Mouse (Mus musculus) cortical plate, adult 2 months (tissue): ENCODE measurements around the gene Ino80d. TPM values are rescaled to one million over a fixed set of nuclear protein-coding genes. Genes with fewer than 3 reads are reported as not detected.
A peak's percentile ranks its signal among the peaks of the same experiment; 100 is the strongest.
"Not testable (repeated sequence)": the region's sequence is repeated elsewhere in the genome, so short reads cannot be mapped to it uniquely, and the experiment has no call there.

ENCODE experiments used
- H3K27ac ChIP-seq: fragments of 200-500 bp; 2 replicates; pipeline ENCODE4 v1.5.1; 2012; ENCODE audit warnings: low read length, control low read depth, inconsistent platforms; ENCODE audit not compliant: insufficient read depth
- H3K4me1 ChIP-seq: fragments of 200-500 bp; 2 replicates; pipeline ENCODE4 v1.6.1; 2011; ENCODE audit warnings: low read length; ENCODE audit not compliant: control insufficient read depth, insufficient read depth
- H3K4me3 ChIP-seq: fragments of 200-500 bp; 2 replicates; pipeline ENCODE4 v1.5.1; 2011; ENCODE audit warnings: mild to moderate bottlenecking, low read length, control low read depth; ENCODE audit not compliant: insufficient read depth
- CTCF ChIP-seq: fragments of 200-500 bp; IDR thresholded peaks from 2 replicates; pipeline ENCODE4 v1.5.1; 2011; ENCODE audit warnings: mild to moderate bottlenecking, control low read depth, low read length; ENCODE audit not compliant: insufficient read depth; ENCODE audit errors: extremely low read depth
- POLR2A ChIP-seq: fragments of 200-500 bp; IDR thresholded peaks from 2 replicates; pipeline ENCODE4 v1.6.1; 2011; ENCODE audit warnings: mild to moderate bottlenecking, low read length, control low read depth; ENCODE audit not compliant: insufficient read depth; ENCODE audit errors: extremely low read depth
- polyA plus RNA-seq: library from polyadenylated mRNA; depleted of rRNA; stranded (reverse); fragments of >200 nt; gene quantifications from 2 replicates; pipeline ENCODE4 v1.2.3, GENCODE M21; 2012; rRNA removed

The Ino80d gene
- polyA plus RNA-seq, result 9.1 and 9.2 TPM in 2 replicates

GRCm38 (mm10) chr1:63114136-63114781, at the start of gene Ino80d:
Ino80d (minus strand) TSS chr1:63114667.
- TF ChIP-seq POLR2A (peak; percentile 85), CTCF (peak; percentile 41)
- peak within 1 kb of the TSS; percentile 79 for H3K27ac ChIP-seq
- peaks cover 4% of the 10 kb centered on the region; the same call in 1 of the 2 replicates for H3K4me1 ChIP-seq
- peak within 1 kb of the TSS; percentile 46 for H3K4me3 ChIP-seq

- Histone ChIP-seq H3K27ac (no peak overlapping the region), H3K4me1 (no peaks in the 10 kb centered on the region; the same call in 1 of the 2 replicates), H3K4me3 (no peak overlapping the region)
- TF ChIP-seq CTCF (no peak), POLR2A (no peak)
Measured at GRCm38 (mm10) chr1:63140231-63140630, 25.8 kb upstream of the Ino80d start.

DNA sequence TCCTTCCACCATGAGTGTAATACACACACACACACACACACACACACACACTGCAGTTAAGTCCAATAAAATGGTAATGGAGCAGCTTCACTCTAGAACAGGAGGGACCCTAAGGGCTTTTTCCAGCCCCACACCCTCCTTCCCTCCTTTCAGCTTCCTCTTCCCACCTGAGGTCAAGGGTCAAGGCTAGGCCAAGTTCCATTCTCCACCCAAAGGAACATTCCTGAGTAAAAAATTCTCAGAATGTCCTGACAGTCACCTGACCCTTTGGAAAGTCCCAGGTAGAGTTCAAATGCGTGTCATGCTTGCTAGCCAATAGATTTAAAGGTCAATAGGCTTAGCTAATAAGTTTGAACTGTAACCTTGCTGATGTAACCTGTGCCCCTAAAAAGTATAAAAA, 24.1 kb upstream of the Ino80d start:
- H3K4me1 ChIP-seq, H3K27ac ChIP-seq, H3K4me3 ChIP-seq: not testable (repeated sequence)

DNA sequence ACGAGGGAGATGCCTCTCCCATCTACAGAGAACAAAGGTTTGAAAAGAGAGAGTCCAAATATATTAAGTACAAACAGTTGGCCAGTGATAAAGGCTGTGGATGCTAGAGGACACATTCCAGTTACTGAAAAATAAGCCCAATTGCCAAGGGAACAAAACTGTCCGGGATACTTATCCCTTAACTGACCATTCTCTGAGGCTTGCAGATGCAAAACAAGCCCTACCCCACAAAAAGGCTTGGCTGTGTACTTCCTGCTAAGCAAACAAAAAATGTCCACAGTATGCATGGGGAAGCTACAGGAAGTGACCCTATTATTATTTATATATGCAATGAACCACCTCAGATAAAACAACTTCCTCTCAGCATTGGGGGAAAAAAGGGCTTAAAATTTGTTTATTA, 23.5 kb upstream of the Ino80d start:
- Histone ChIP-seq H3K4me3 (no peak overlapping the region), H3K4me1 (no peaks in the 10 kb centered on the region; the same call in 1 of the 2 replicates), H3K27ac (no peak overlapping the region)
- TF ChIP-seq POLR2A (no peak), CTCF (no peak)

DNA sequence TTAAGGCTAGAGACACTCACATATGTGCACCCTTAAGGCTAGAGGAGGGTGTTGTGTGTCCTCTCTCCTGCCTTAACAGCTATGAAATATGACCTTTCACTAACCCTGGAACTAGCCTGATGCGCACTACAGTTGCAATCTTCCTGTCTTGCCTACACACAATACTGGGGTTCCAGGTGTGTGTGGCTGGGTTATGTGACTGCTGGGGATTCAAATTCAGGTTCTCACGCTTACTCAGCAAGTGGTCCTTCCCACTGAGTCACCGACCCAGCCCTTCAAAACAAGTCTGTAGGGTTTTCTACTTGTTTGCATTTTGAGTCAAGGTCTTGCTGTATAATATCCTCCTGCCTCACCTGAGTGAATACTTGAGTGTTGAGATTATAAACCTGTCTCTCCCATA, 20.1 kb upstream of the Ino80d start:
- Histone ChIP-seq H3K4me1 (no peaks in the 10 kb centered on the region; the same call in 1 of the 2 replicates), H3K4me3 (no peak overlapping the region), H3K27ac (no peak overlapping the region)
- no peak for TF ChIP-seq POLR2A
- no peak for TF ChIP-seq CTCF

- Histone ChIP-seq H3K27ac (no peak overlapping the region), H3K4me1 (no peaks in the 10 kb centered on the region; the same call in 1 of the 2 replicates), H3K4me3 (no peak overlapping the region)
- TF ChIP-seq CTCF, result no peak
- no peak for TF ChIP-seq POLR2A
Measured at GRCm38 (mm10) chr1:63131766-63132165, 17.3 kb upstream of the Ino80d start.

DNA sequence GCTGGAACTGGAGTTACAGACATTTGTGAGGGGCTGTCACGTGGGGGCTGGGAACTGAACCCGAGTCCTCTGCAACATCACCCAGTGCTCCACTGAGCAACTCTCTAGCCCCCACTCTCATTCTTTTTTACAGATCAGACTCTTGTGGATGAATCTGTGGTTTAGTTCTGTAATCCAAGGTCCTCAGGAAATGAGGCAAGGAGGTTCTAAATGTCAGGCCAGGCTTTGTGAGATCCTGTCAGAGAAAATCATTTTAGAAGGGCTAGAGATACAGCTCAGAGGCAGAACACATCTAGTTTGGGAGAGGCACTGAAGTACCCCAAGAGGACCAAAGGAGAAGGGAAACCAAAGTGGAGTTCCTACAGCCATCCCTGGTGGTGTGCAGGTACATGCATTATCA, 16.4 kb upstream of the Ino80d start:
- Histone ChIP-seq H3K4me1 (no peaks in the 10 kb centered on the region), H3K4me3 (no peak overlapping the region), H3K27ac (no peak overlapping the region)
- TF ChIP-seq POLR2A (no peak), CTCF (no peak)

DNA sequence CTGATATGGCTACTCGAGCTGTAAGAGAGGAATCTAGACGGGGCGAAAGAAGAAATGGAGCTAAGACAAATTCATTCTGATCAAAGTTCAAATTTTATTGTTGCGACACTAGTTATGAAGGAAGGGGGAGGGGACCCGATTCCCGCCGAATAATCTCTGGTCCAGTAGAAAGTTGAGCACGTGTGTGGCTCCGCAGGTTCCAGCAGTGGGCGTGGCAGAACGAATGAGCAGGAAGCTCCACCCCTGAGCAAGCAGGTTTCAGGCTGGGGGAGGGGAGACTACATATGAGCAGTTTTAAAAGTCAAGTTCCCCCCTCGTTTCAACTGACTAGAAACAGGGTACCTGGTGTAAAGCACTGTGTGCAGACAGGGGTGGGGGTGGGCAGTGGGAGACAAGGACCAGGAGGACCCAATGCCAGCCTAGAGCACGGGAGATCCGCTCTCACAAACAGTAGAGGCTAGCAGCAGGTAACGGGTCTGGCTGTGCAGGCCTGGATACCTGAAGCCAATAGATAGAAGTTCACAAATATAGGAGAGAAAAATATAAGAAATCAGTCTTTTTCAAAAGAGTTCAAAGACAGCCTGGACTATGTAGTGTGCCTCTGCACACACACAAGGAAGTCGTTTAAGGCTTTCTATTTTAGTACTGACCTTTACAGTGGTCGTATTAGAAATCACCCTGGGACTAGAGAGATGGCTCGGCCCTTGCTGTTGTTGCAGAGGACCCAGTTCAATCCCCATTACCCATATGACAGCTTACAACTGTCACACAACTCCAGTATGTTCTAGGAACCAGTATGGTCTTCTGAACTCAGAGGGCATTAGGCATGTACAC, 15.6 kb upstream of the Ino80d start:
- H3K4me1 ChIP-seq, result no peaks in the 10 kb centered on the region
- no peak overlapping the region for H3K4me3 ChIP-seq
- H3K27ac ChIP-seq, result no peak overlapping the region
- TF ChIP-seq POLR2A, result no peak
- no peak for TF ChIP-seq CTCF

- Histone ChIP-seq H3K27ac (no peak overlapping the region), H3K4me3 (no peak overlapping the region), H3K4me1 (no peaks in the 10 kb centered on the region)
- no peak for TF ChIP-seq CTCF
- no peak for TF ChIP-seq POLR2A
Measured at GRCm38 (mm10) chr1:63129273-63129672, 14.8 kb upstream of the Ino80d start.

GRCm38 (mm10) chr1:63126206-63126605, 11.7 kb upstream of the Ino80d start:
- TF ChIP-seq POLR2A, result no peak
- TF ChIP-seq CTCF, result no peak
- no peak overlapping the region for H3K27ac ChIP-seq
- no peak overlapping the region for H3K4me3 ChIP-seq
- no peaks in the 10 kb centered on the region for H3K4me1 ChIP-seq
